Mouse (Mus musculus) olfactory bulb, adult 2 months (tissue): ENCODE results near the gene Herc4.

Source experiments
- CTCF ChIP-seq: fragments of 200-500 bp; IDR thresholded peaks from 2 replicates; pipeline ENCODE4 v1.5.1; 2012; ENCODE audit warnings: low read depth, mild to moderate bottlenecking, low read length, moderate library complexity; ENCODE audit not compliant: insufficient read depth
- POLR2A ChIP-seq: fragments of 200-500 bp; IDR thresholded peaks from 2 replicates; pipeline ENCODE4 v1.6.1; 2012; ENCODE audit warnings: mild to moderate bottlenecking, low read depth, low read length, moderate library complexity; ENCODE audit not compliant: insufficient read depth

GRCm38 (mm10) chr10:63259340-63259739 is 15.7 kb downstream of the Herc4 start:
- no peak for TF ChIP-seq POLR2A
- TF ChIP-seq CTCF: no peak
